Mouse (Mus musculus) ovary, postnatal 14 days (tissue): ENCODE results near the gene 5730409E04Rik.

Source experiments
- DNase-seq: peaks from one replicate; pipeline ENCODE4 v3.0.0; 2022; ENCODE audit warnings: low spot score

5730409E04Rik gene

GRCm38 (mm10) chr4:126609606-126610181, at the start of gene 5730409E04Rik:
5730409E04Rik (plus strand) TSS chr4:126609818.
- peak; percentile 69 for DNase-seq

GRCm38 (mm10) chr4:126563798-126564197, 45.8 kb upstream of the 5730409E04Rik start:
- DNase-seq: no peak

- no peak for DNase-seq
These were observed 42.4 kb upstream of the 5730409E04Rik start for GRCm38 (mm10) chr4:126567243-126567642.

DNA sequence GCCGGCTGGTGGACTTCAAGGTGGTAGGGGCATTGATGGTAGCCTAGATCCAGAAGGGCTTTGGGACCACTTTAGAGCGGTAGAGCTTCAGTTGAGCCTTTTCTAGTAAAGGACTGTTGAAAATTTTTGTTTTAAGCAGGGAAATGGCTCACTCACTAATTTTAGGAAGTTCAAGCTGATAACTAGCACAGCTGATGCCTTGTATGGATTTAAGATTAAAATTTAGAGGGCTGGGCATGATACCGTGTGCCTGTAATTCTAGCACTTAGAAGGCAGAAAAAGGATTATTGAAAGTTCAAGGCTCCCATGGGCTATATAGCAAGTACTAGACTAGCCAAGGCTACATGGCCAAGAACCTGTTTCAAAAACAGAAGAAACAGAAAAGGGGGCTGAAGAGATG, 39.8 kb upstream of the 5730409E04Rik start:
- no peak for DNase-seq

DNA sequence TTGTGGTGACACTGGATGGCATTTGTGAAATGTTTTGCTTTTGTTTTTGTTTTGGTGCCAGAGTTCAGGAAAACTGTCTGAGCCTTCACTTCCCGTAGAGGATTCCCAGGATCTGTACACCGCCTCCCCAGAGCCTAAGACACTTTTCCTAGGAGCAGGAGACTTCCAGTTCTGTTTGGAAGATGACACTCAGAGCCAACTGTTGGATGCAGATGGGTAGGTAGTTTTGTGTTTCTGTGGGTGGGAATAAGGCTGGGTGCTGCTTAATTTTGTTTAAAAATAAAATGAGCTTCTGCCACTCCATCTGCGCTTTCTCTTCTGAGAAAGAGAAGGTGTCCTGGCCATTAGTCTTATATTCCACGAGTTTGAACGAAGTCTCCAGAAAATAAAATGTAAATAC, 33.3 kb upstream of the 5730409E04Rik start:
- DNase-seq: no peak

- DNase-seq: no peak
These were observed 31.7 kb upstream of the 5730409E04Rik start for GRCm38 (mm10) chr4:126577920-126578319.

DNA sequence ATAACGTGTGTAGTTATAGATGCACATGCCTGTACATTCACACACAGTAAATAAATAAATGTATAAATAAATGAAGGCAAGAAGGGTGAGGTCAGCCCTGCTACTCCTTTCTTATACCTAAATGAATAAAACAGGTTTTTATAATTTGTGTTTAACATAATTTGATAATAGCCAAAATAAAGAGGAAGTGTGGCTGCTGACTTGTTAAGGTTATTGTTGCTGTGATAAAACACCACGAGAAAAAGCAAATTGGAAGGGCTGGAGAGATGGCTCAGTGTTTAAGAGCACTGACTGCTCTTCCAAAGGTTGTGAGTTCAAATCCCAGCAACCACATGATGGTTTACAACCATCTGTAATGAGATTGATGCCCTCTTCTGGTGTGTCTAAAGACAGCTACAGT, 30.5 kb upstream of the 5730409E04Rik start:
- DNase-seq: no peak

- no peak for DNase-seq
These were observed 23.9 kb upstream of the 5730409E04Rik start for GRCm38 (mm10) chr4:126585739-126586138.

GRCm38 (mm10) chr4:126592039-126592438, 17.6 kb upstream of the 5730409E04Rik start:
- DNase-seq: no peak

DNA sequence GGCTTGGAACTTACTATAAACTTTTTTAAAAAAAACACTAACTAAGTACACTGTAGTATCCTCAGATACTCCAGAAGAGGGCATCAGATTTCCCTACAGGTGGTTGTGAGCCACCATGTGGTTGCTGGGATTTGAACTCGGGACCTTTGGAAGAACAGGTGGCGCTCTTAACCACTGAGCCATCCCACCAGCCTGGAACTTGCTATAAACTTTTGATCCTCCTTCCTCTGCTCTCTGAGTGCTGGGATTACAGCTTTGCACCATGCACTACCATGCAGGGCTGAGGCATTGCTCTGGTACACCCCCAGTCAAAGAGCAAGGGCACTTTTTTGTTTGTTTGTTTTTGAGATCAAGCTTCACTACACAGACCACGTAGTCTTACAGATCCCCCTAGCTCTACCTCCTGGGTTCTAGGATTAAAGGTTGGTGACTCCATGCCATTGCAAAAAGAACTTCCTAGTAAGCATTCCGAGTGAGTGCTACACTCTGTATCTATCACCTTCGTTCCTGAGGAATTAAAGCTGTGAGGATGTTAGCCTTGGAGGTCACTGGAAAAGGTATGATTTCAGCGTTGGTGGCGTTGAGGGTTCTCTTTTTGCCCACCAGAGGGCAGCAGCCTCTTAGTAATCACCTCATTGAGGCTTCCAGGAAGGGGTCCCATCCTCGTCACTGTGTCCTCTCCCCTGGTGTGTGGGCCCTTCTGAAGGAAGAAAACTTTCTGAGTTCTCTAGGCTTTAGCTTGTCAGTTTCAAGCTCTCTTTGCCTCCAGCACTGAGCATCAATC, 9.5 kb upstream of the 5730409E04Rik start:
- peak; percentile 46 for DNase-seq

GRCm38 (mm10) chr4:126601597-126602444, 7.8 kb upstream of the 5730409E04Rik start:
- peak; percentile 26 for DNase-seq

GRCm38 (mm10) chr4:126602445-126602762, 7.2 kb upstream of the 5730409E04Rik start:
- DNase-seq: no peak

DNA sequence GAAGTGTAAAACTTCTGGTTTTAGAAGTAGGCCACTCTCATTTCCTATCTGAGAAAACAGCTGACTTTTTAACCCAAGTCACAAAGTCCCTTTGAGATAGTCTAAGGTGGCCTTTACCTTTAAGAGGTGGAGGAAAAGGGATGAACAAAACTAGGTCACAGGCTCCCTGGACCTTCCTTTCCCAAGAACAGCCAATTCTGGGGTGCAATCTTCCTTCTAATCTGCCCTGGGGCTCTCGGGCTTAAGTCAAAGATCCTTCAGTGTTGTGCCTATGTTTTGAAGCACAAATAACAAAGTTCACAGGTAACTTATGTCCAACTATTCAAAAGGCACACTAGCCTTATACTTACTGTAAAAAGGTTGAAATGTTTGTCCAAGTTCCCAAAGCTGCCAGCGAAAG, 5.5 kb upstream of the 5730409E04Rik start:
- DNase-seq: no peak

GRCm38 (mm10) chr4:126605751-126606150, 3.9 kb upstream of the 5730409E04Rik start:
- no peak for DNase-seq

GRCm38 (mm10) chr4:126611991-126612390, 2.4 kb downstream of the 5730409E04Rik start:
- DNase-seq: no peak

GRCm38 (mm10) chr4:126616312-126616711, 6.7 kb downstream of the 5730409E04Rik start:
- DNase-seq: no peak

DNA sequence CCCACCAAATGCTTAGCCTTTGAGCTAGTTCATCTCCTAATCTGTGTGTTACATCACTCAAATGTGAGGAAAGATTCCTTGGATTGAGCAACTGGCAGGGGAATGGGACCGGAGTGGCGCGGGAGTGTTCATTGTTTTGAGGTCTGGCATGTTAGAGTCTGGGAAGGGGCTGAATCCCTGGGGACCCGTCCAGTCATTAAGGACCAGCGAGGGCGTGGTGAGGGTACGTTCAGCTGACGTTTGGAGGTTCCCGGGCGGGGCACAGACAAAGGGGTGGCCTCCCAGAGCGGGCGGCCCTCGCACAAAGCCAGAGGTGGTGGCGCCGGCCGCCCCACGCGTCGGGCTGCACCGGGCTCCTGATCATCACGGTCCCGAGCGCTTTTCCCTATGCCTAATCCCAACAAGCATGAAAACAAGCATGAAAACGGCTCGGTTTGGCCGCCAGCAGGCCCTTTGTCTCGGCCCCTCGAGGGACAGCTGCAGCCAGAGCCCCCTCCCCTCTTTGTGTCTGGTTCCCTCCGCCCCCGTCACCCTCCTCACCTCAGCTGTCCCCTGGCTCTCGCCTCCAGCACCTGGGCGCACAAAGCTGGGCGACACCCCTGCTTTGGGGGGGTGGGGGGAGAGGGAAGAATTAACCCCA, 10.2 kb downstream of the 5730409E04Rik start:
- DNase-seq: no peak

GRCm38 (mm10) chr4:126620349-126620874, 10.8 kb downstream of the 5730409E04Rik start:
- no peak for DNase-seq

- DNase-seq: no peak
These were observed 17.5 kb downstream of the 5730409E04Rik start for GRCm38 (mm10) chr4:126627021-126627681.

- no peak for DNase-seq
These were observed 22.3 kb downstream of the 5730409E04Rik start for GRCm38 (mm10) chr4:126631922-126632321.

GRCm38 (mm10) chr4:126632668-126633067, 23.1 kb downstream of the 5730409E04Rik start:
- no peak for DNase-seq

DNA sequence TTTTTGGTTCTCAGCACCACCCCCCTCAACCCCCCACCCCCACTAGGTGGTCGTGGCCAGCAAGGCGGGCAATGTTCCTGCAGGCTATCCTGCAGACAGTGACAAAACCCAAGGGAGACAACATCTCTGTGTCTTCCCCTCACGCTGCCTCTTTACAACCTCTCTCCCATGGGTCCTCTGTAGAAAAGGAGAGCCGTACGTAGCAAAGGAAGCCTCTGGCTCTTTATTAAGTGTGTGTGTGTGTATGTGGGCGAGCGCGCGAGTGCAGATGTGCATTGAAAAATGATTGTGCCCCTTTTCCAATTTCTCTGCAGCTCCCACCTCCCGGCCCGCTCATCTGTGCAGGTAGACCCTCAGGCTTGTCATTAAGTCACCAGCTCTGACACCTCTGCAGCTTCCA, 26.7 kb downstream of the 5730409E04Rik start:
- DNase-seq: no peak
